7 mouse cellular contexts compared by ENCODE assay signal in the genomic region with DNA sequence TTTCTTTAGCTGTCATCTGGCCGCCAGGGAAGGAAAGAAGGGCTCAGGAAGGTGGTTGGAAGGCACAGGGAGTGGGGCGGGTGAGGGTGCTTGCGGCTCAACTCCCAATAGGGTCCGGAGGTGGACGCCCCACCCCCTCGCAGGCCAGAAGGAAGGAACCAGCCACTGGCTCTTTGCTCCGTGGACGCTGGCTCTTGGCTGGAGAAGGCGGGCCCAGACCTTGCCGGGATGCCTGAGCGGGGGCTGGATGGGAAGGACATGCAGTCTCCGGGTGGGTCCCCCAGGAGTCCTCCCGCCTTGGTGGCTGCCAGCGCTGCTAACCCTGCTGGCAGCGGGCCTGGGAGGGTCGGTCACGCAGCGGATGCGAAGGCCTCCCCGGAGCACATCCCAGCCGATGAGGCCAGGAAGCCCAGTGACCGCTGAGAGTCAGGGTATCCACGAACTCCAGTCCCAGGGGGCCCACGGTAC. TPM values are rescaled to one million over a fixed set of nuclear protein-coding genes. Genes with fewer than 3 reads are reported as not detected.
DNase-seq lines count a peak whose midpoint lies in the region; TF ChIP-seq lines count a peak whose summit lies in the region.

No protein-coding gene starts in this region.

- H3K9me3 ChIP-seq in embryonic facial prominence, embryonic 10.5 days = no peaks in the 10 kb centered on the region

- DNase-seq in adrenal gland, postnatal 36 days = peak; percentile 76 to 84
- peak; percentile 75 for DNase-seq in embryonic facial prominence, embryonic 10.5 days (ENCODE audit: low spot score)
- peak; percentile 92 to 95 for DNase-seq in heart, adult 9 months (ENCODE audit: low spot score in 2 of 2)
- DNase-seq in kidney, adult 18-20 months = peak; percentile 70
- peak; percentile 64 for DNase-seq in lung, adult 2 months
- peak; percentile 41 for DNase-seq in ovary, postnatal 10 days (ENCODE audit: low spot score)
- no peak for DNase-seq in thymus, postnatal 10 days (ENCODE audit: low spot score in 2 of 2)

- no peaks in the 10 kb centered on the region for H3K36me3 ChIP-seq in embryonic facial prominence, embryonic 10.5 days (replicated peaks)

- TF ChIP-seq POLR2A in lung, adult 2 months (IDR thresholded peaks at IDR 0.05; ENCODE audit: borderline replicate concordance, extremely low read depth, low read depth, low read length) = no peak

- peaks cover 45% of the 10 kb centered on the region for H3K27me3 ChIP-seq in embryonic facial prominence, embryonic 10.5 days (replicated peaks; ENCODE audit: low read depth, poor library complexity, severe bottlenecking)

- H3K4me3 ChIP-seq in embryonic facial prominence, embryonic 10.5 days = peak overlapping the region; percentile 55
- H3K4me3 ChIP-seq in lung, adult 2 months (replicated peaks; ENCODE audit: extremely low read depth, low read depth, low read length) = peak overlapping the region; percentile 8

- H3K4me1 ChIP-seq in embryonic facial prominence, embryonic 10.5 days = peaks cover 80% of the 10 kb centered on the region
- H3K4me1 ChIP-seq in lung, adult 2 months (ENCODE audit: control insufficient read depth, insufficient read depth, low read length) = peaks cover 17% of the 10 kb centered on the region

- TF ChIP-seq CTCF in lung, adult 2 months (IDR thresholded peaks at IDR 0.05; ENCODE audit: insufficient read depth, low read length) = no peak

- 3% methylated on average over 24 of the region's 24 CpGs for WGBS in embryonic facial prominence, embryonic 10.5 days
- 7% methylated on average over 24 of the region's 24 CpGs for WGBS in lung, adult 2 months

- H3K27ac ChIP-seq in embryonic facial prominence, embryonic 10.5 days (replicated peaks) = peak overlapping the region; percentile 84

RNA-seq across cellular contexts. Expression of a gene that starts 12.5 kb away (rescaled TPM):
- total RNA-seq in adrenal gland, postnatal 36 days (2021) = 1 to 10 TPM; 3.6 to 6.0 TPM
- polyA plus RNA-seq in embryonic facial prominence, embryonic 10.5 days (2016; fragmentation: Nextera tagmentation; extraction: Ambion mirVana) = 1.9 and 2.9 TPM in 2 replicates
- 4.3 and 4.4 TPM in 2 replicates for polyA plus RNA-seq in lung, adult 2 months (2012; rRNA removed)

Comparison
In these comparisons a context has a peak if more than half of its experiments do, and no peak if none do; other contexts are left out.
1. DNase-seq: peak in adrenal gland, postnatal 36 days (2 of 2), embryonic facial prominence, embryonic 10.5 days (single experiment), heart, adult 9 months (2 of 2), kidney, adult 18-20 months (single experiment), lung, adult 2 months (single experiment) and ovary, postnatal 10 days (single experiment); none in thymus, postnatal 10 days (0 of 2).